Mouse (Mus musculus) small intestine, adult 2 months (tissue): ENCODE measurements around the gene Gm16181.

Experiments
- CTCF ChIP-seq: fragments of 200-500 bp; IDR thresholded peaks from 2 replicates; pipeline ENCODE4 v1.5.1; 2012; ENCODE audit warnings: low read depth, mild to moderate bottlenecking, control low read depth, inconsistent platforms, low read length, moderate library complexity, mixed read lengths; ENCODE audit not compliant: insufficient replicate concordance, insufficient read length; ENCODE audit errors: extremely low read depth
- POLR2A ChIP-seq: fragments of 200-500 bp; IDR thresholded peaks from 2 replicates; pipeline ENCODE4 v1.6.1; 2012; ENCODE audit warnings: low read depth, mild to moderate bottlenecking, control low read depth, inconsistent platforms, low read length, moderate library complexity

DNA sequence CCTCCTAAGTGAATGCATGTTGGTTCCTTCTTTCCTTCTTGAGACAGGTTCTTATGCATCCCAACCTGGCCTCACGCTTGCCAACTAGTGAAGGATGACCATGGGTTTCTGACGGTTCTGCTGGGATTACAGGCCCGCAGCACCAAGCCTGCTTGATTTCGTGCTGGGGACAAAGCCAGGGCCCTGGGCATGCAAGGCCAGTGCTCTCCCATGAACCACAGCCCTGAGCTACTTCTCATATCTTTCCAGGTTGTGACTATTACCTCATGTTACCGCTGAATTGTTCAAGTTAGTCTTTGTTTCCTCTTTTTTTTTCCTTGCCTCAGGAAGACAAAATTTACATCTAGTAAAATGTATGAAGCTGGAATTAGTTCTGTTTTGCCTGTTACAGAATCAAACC is 27.7 kb upstream of the Gm16181 start:
- TF ChIP-seq CTCF (no peak), POLR2A (no peak)
